Mouse (Mus musculus) heart, adult 2 months (tissue): Measurements from ENCODE around the gene Thbs2. TPM values are rescaled to one million over a fixed set of nuclear protein-coding genes. Genes with fewer than 3 reads are reported as not detected.

ENCODE experiments used
- DNase-seq, 2 experiments: peaks; one replicate each; pipeline ENCODE4 v3.0.0; 2021
- H3K27ac ChIP-seq: fragments of 200-600 bp; 2 replicates; pipeline ENCODE4 v1.8.1; 2022
- H3K27me3 ChIP-seq: fragments of 200-500 bp; 2 replicates; pipeline ENCODE4 v1.6.1; 2012; ENCODE audit warnings: mild to moderate bottlenecking, low read length, inconsistent platforms, mixed read lengths; ENCODE audit not compliant: control insufficient read depth, insufficient read depth
- H3K36me3 ChIP-seq: fragments of 200-500 bp; 2 replicates; pipeline ENCODE4 v1.6.1; 2012; ENCODE audit warnings: low read length, inconsistent platforms; ENCODE audit not compliant: control insufficient read depth, insufficient read depth
- H3K4me1 ChIP-seq: fragments of 200-500 bp; 2 replicates; pipeline ENCODE4 v1.6.1; 2011; ENCODE audit warnings: low read length; ENCODE audit not compliant: control insufficient read depth, insufficient read depth
- H3K4me3 ChIP-seq: fragments of 200-600 bp; 2 replicates; pipeline ENCODE4 v1.8.1; 2022
- H3K79me2 ChIP-seq: fragments of 200-500 bp; replicated peaks from 2 replicates; pipeline ENCODE4 v1.6.1; 2012; ENCODE audit warnings: mild to moderate bottlenecking, inconsistent platforms, low read length, moderate library complexity, mixed read lengths; ENCODE audit not compliant: control insufficient read depth, insufficient read depth
- H3K9ac ChIP-seq: fragments of 200-500 bp; 2 replicates; pipeline ENCODE4 v1.6.1; 2012; ENCODE audit warnings: low read depth, mild to moderate bottlenecking, control low read depth, inconsistent platforms, low read length, mixed read lengths
- CTCF ChIP-seq: fragments of 200-600 bp; IDR thresholded peaks from 2 replicates; pipeline ENCODE4 v1.8.1; 2022; ENCODE audit warnings: antibody characterized with exemption, mild to moderate bottlenecking, moderate library complexity
- EP300 ChIP-seq: fragments of 200-500 bp; IDR thresholded peaks from 2 replicates; pipeline ENCODE4 v1.6.1; 2011; ENCODE audit warnings: low read depth, low read length, control low read depth; ENCODE audit not compliant: insufficient read depth
- POLR2A ChIP-seq: fragments of 200-500 bp; IDR thresholded peaks from 2 replicates; pipeline ENCODE4 v1.6.1; 2011; ENCODE audit warnings: mild to moderate bottlenecking, low read depth, low read length, control low read depth; ENCODE audit not compliant: insufficient read depth
- WGBS: fragments of 180-500 bp; shearing (Covaris S2); methylation state at CpG from one replicate; pipeline ENCODE4 v1.1.7; 2018; 5-methylcytosine and 5-hydroxymethylcytosine counted together
- intact Hi-C: fragments of 180-260 bp; cut with DNase I; formaldehyde crosslinking; loops from one replicate; pipeline ENCODE4 v1.15.1; 2025
- polyA plus RNA-seq: library from polyadenylated mRNA; depleted of rRNA; stranded (reverse); fragments of >200 nt; gene quantifications from 2 replicates; pipeline ENCODE4 v1.2.3, GENCODE M21; 2012
- total RNA-seq, 2 experiments: library from RNA; stranded (reverse); gene quantifications; 2 replicates each; pipeline ENCODE4 v1.2.3; 2021

Thbs2 gene
- total and polyA plus RNA-seq, 3 experiments, result 10.8 to 21.0 (median 12.2) TPM

GRCm38 (mm10) chr17:14697096-14697495 is 3.1 kb upstream of the Thbs2 start:
- intact Hi-C loops, result no loop called here
- WGBS, result 50% methylated on average over 6 of the region's 6 CpGs
- no peak overlapping the region for H3K27ac ChIP-seq

DNA sequence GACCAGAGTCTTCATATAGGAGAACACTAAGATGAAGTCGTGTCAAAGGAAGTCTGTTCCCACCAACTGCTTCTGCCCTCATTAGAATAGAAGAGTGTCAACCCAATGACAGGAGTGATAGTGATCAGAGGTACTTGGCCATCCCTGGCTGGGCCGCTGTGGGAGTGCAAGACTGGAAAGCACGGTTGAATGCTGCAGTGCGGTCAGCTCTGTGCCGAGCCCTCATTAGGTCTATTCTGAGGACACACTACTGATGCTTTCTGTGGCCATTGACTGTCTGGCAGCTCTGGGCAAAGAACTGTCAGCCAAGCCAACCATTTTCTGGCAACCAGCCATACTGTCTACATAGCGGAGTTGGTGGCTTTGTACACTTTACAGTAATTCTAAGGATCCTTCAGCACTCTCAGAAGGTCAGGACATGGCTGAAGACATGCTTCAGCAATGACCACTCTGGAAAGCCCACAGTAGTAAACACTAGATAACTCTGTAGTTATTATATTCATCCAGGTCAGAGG is 2.3 kb upstream of the Thbs2 start:
- WGBS, result 73% methylated on average over 6 of the region's 6 CpGs
- no peak overlapping the region for H3K27ac ChIP-seq
- TF ChIP-seq CTCF, result no peak
- TF ChIP-seq EP300, result no peak
- TF ChIP-seq POLR2A, result no peak
- H3K36me3 ChIP-seq, result no peaks in the 10 kb centered on the region
- H3K79me2 ChIP-seq, result no peaks in the 10 kb centered on the region
- no peak overlapping the region for H3K9ac ChIP-seq
- intact Hi-C loops, result no loop called here
- no peak for DNase-seq
- H3K4me3 ChIP-seq, result no peak overlapping the region
- peaks cover 5% of the 10 kb centered on the region for H3K4me1 ChIP-seq
- no peaks in the 10 kb centered on the region for H3K27me3 ChIP-seq

More at GRCm38 (mm10) chr17:14697096-14697495, 3.1 kb upstream of the Thbs2 start:
- H3K9ac ChIP-seq, result no peak overlapping the region
- H3K27me3 ChIP-seq, result no peaks in the 10 kb centered on the region
- peaks cover 5% of the 10 kb centered on the region for H3K4me1 ChIP-seq
- no peak for DNase-seq
- H3K79me2 ChIP-seq, result no peaks in the 10 kb centered on the region
- no peak overlapping the region for H3K4me3 ChIP-seq
- no peaks in the 10 kb centered on the region for H3K36me3 ChIP-seq
- TF ChIP-seq CTCF, result no peak
- TF ChIP-seq EP300, result no peak
- no peak for TF ChIP-seq POLR2A

- 20% methylated on average over 9 of the region's 9 CpGs for WGBS
Measured at GRCm38 (mm10) chr17:14693048-14693993, 714 bp downstream of the Thbs2 start.

DNA sequence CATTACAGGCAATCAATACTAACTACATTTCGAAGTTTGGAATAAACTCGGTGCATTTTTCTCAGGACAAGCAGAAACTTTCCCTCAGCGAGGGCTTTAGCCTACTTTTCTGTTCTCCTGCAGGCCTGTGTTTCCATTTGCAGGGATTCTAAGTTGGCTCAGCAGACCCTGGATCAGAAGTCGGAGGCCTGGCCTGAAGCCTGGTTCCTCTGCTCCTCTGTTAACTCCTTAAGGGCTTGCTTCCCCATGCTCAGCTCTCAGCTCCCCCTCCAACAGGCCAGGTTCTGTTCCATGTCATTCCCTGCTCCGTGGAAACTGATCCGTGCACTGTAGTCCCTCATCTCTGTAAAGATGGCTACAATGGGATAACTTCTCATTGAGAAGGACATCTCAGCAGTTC is 2.1 kb downstream of the Thbs2 start:
- 59% methylated on average over 6 of the region's 6 CpGs for WGBS

More at GRCm38 (mm10) chr17:14693048-14693993, 714 bp downstream of the Thbs2 start:
- peak overlapping the region; percentile 37 for H3K9ac ChIP-seq
- no peaks in the 10 kb centered on the region for H3K27me3 ChIP-seq
- H3K79me2 ChIP-seq, result no peaks in the 10 kb centered on the region
- no peak for DNase-seq
- H3K27ac ChIP-seq, result peak overlapping the region; percentile 45
- H3K4me1 ChIP-seq, result peaks cover 5% of the 10 kb centered on the region
- intact Hi-C loops, result no loop called here
- H3K4me3 ChIP-seq, result peak overlapping the region; percentile 53
- H3K36me3 ChIP-seq, result no peaks in the 10 kb centered on the region
- TF ChIP-seq CTCF, result no peak
- no peak for TF ChIP-seq EP300
- TF ChIP-seq POLR2A, result no peak

DNA sequence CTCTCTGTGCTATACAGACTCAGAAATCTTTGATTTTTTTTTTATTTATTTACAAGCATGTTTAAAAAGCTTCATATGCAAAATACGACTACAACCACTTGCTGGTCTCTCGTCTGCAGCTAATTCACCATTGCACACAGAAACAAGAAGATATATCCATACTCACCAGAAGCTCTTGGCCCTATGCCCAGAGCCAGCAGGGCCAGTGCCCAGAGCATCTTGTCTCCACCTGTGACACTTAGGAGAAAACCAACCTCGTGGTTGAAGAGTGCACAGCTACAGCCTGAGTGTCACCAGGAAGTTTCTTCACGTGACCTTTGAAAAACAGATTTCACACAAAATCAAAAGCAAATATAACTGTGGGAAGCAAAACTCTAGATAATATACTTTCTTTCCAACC is 2.8 kb downstream of the Thbs2 start:
- H3K79me2 ChIP-seq, result no peaks in the 10 kb centered on the region
- H3K36me3 ChIP-seq, result no peaks in the 10 kb centered on the region
- intact Hi-C loops, result no loop called here
- no peak overlapping the region; the same call in 1 of the 2 replicates for H3K27ac ChIP-seq
- 40% methylated on average over 4 of the region's 4 CpGs for WGBS
- peaks cover 3% of the 10 kb centered on the region for H3K4me1 ChIP-seq
- TF ChIP-seq EP300 (no peak), CTCF (no peak), POLR2A (no peak)
- no peaks in the 10 kb centered on the region for H3K27me3 ChIP-seq
- no peak for DNase-seq
- no peak overlapping the region for H3K4me3 ChIP-seq
- no peak overlapping the region for H3K9ac ChIP-seq

More for the DNA sequence above, 2.1 kb downstream of the Thbs2 start:
- no peak overlapping the region for H3K4me3 ChIP-seq
- DNase-seq, result peak in 1 of 2 experiments; percentile 54
- H3K27ac ChIP-seq, result peak overlapping the region; percentile 38
- no peaks in the 10 kb centered on the region for H3K79me2 ChIP-seq
- intact Hi-C loops, result no loop called here
- no peaks in the 10 kb centered on the region for H3K27me3 ChIP-seq
- no peaks in the 10 kb centered on the region for H3K36me3 ChIP-seq
- TF ChIP-seq POLR2A (no peak), EP300 (no peak), CTCF (no peak)
- H3K9ac ChIP-seq, result no peak overlapping the region
- peaks cover 3% of the 10 kb centered on the region for H3K4me1 ChIP-seq

DNA sequence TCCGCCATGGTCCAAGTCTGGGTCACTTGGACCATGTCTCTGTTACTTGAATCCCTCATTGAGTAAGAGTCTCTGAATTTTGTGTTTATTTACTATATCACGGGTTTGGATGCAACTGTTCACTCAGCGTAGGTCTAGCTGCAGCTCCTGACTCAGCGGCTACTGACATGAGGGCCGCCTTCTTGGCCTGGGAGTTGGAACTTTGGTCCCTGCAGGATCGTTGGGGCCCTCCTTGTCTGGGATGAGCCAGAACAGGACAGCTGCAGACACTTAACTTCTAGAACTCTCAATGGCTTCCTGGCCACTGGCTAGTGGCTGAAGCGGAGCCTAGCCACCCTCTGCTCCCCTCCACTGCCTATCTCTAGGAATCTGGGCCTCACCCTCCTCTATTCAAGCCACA is 11.2 kb downstream of the Thbs2 start:
- no peaks in the 10 kb centered on the region for H3K27me3 ChIP-seq
- H3K9ac ChIP-seq, result no peak overlapping the region
- intact Hi-C loops, result no loop called here
- TF ChIP-seq EP300 (no peak), POLR2A (no peak), CTCF (no peak)
- H3K79me2 ChIP-seq, result no peaks in the 10 kb centered on the region
- WGBS, result 82% methylated on average over 7 of the region's 7 CpGs
- H3K36me3 ChIP-seq, result no peaks in the 10 kb centered on the region
- no peaks in the 10 kb centered on the region for H3K4me1 ChIP-seq
- H3K4me3 ChIP-seq, result no peak overlapping the region
- DNase-seq, result no peak
- no peak overlapping the region for H3K27ac ChIP-seq
